Mouse (Mus musculus): Measurements from ENCODE around the gene Lcn12. TPM values are rescaled to one million over a fixed set of nuclear protein-coding genes. Genes with fewer than 3 reads are reported as not detected.

The Lcn12 gene
- polyA plus RNA-seq, 1 experiment from 2014 or later: not detected

GRCm38 (mm10) chr2:25468962-25469915, 24.5 kb downstream of the Lcn12 start:
- WGBS: 73% methylated on average over 10 of the region's 10 CpGs
- H3K27me3 ChIP-seq: no peaks in the 10 kb centered on the region

DNA sequence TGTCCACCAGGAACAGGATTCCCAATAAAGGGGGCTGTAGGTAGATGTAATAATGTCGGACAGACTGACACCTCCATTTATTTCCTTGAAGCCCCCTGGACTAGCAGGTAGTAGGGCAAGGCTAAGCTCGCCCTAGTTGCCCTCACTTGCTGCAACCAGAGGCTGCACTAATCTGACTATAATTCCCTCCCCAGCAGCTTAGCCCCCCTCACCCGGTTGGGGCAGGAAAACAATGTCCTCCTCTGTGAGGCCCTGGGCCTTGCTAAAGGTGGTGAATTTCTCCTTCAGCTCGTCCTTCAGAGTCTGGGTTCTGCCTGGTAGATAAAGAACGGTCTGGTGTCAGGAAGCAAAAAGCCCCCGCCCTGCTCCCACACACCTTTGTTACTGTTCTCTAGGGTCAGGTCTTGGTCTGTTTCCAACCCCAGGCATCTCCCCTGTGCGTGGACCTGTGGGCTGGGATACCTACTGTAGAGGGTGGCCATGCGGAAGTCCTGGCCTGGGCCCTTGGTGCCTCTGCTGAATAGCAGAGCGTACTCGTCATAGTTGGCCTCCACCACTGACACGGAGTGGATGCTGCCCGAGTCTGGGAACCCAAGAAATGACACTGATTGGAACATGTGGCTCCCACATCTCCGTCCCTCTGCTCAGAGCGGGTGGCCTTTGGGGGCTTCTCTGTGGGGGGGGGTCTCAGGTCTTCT, 26.0 kb downstream of the Lcn12 start:
- H3K27ac ChIP-seq: no peak overlapping the region
- H3K4me2 ChIP-seq (replicated peaks): no peak overlapping the region
- H3K4me3 ChIP-seq: no peak overlapping the region
- H3K9ac ChIP-seq: no peak overlapping the region
- H3K27me3 ChIP-seq: no peaks in the 10 kb centered on the region
- H3K36me3 ChIP-seq: no peaks in the 10 kb centered on the region
- 0 out of 2 replicates have a peak, but pooled peaks cover 6% of the 10 kb centered on the region for H3K4me1 ChIP-seq
- no peak for ATAC-seq (ENCODE audit: insufficient number of reproducible peaks, insufficient read depth, low FRiP score, low TSS enrichment)
- H3K9me3 ChIP-seq: no peaks in the 10 kb centered on the region
- WGBS: 76% methylated on average over 14 of the region's 14 CpGs

More at GRCm38 (mm10) chr2:25468962-25469915, 24.5 kb downstream of the Lcn12 start:
- Histone ChIP-seq H3K4me2 (replicated peaks) (no peak overlapping the region), H3K4me3 (no peak overlapping the region), H3K9ac (no peak overlapping the region), H3K36me3 (no peaks in the 10 kb centered on the region), H3K4me1 (0 out of 2 replicates have a peak, but pooled peaks cover 6% of the 10 kb centered on the region), H3K9me3 (no peaks in the 10 kb centered on the region), H3K27ac (no peak overlapping the region)
- ATAC-seq (ENCODE audit: insufficient number of reproducible peaks, insufficient read depth, low FRiP score, low TSS enrichment): peak; percentile 25; the same call in 1 of the 2 replicates

- ATAC-seq (ENCODE audit: insufficient number of reproducible peaks, insufficient read depth, low FRiP score, low TSS enrichment): no peak; the same call in 1 of the 2 replicates
- no peak overlapping the region for H3K27ac ChIP-seq
- no peak overlapping the region for H3K9ac ChIP-seq
- no peak overlapping the region for H3K4me3 ChIP-seq
- WGBS: 35% methylated on average over 10 of the region's 10 CpGs
- H3K36me3 ChIP-seq: no peaks in the 10 kb centered on the region
- H3K4me1 ChIP-seq: peaks cover 12% of the 10 kb centered on the region
- no peaks in the 10 kb centered on the region for H3K9me3 ChIP-seq
- no peak overlapping the region for H3K4me2 ChIP-seq (replicated peaks)
- no peaks in the 10 kb centered on the region for H3K27me3 ChIP-seq
Measured at GRCm38 (mm10) chr2:25465816-25466635, 27.7 kb downstream of the Lcn12 start.

DNA sequence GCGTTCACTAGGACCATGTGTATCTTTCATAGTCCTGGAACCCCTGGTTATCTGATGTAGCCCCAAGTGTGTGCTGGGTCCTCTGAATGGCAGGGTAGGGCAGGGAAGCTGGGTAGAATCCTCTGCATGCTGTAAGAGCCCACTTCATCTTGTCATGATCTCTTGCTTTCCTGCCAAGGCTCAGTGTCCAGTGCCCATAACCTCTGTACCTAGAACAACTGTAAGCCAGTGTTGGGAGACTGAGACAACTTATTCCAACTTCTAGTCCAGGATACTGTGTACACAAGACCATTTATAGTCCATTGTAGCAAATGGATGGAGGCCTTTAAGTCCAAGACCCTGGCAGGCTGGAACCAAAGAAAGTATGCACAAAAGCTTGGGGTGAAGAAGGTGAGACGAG, 28.5 kb downstream of the Lcn12 start:
- Histone ChIP-seq H3K9me3 (no peaks in the 10 kb centered on the region), H3K4me1 (peaks cover 12% of the 10 kb centered on the region), H3K27me3 (no peaks in the 10 kb centered on the region), H3K4me2 (replicated peaks) (no peak overlapping the region), H3K9ac (no peak overlapping the region), H3K36me3 (no peaks in the 10 kb centered on the region), H3K4me3 (no peak overlapping the region), H3K27ac (no peak overlapping the region)
- no peak for ATAC-seq (ENCODE audit: insufficient number of reproducible peaks, insufficient read depth, low FRiP score, low TSS enrichment)
- WGBS: 81% methylated on average over 2 of the region's 2 CpGs

DNA sequence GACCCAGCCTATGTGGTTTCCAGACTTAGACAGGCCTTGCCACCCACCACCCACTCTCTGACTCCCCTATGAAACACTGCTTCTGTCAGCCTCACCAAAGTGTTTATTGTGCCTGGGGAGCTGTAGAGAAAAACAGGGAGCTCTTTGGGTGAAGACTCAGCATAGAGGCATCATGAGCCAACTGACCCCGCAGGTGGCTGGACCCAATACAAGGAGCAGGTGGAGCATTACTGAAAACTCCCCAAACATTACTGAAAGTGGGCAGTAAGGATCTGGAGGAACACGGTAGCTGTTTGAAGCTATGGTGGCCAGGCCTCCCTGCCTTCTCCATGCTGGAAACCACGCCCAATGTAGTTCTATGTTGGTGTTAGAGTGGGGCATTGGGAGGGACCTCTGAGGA, 30.1 kb downstream of the Lcn12 start:
- Histone ChIP-seq H3K9ac (no peak overlapping the region), H3K4me1 (peaks cover 22% of the 10 kb centered on the region), H3K27ac (no peak overlapping the region), H3K4me3 (no peak overlapping the region), H3K4me2 (replicated peaks) (no peak overlapping the region), H3K9me3 (no peaks in the 10 kb centered on the region), H3K27me3 (no peaks in the 10 kb centered on the region), H3K36me3 (peaks cover 7% of the 10 kb centered on the region; the same call in 1 of the 2 replicates)
- ATAC-seq (ENCODE audit: insufficient number of reproducible peaks, insufficient read depth, low FRiP score, low TSS enrichment): no peak
- WGBS: 91% methylated on average over 3 of the region's 3 CpGs

DNA sequence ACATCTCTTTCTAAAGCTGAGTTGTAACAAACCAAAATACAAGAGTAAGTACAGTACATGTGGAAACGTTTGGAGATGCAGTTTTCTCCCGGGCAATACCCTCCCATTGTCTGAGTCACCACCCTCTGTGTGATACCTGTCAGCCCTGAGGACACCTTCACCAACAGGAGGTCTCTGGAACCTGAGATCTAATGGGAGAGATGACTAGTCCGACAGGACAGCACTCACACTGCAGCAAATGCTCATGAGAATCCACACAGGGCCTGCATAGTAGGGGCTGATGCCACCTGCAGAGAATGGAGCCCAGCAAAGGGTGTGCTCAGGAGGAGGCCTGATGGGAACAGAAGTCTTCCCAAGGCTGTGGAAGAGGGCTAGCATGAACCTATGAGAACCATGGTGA, 32.3 kb downstream of the Lcn12 start:
- Histone ChIP-seq H3K36me3 (peaks cover 14% of the 10 kb centered on the region; the same call in 1 of the 2 replicates), H3K9ac (peak overlapping the region; percentile 71; the same call in 1 of the 2 replicates), H3K27me3 (no peaks in the 10 kb centered on the region), H3K4me2 (replicated peaks) (peak overlapping the region; percentile 88), H3K27ac (peak overlapping the region; percentile 86; the same call in 1 of the 2 replicates), H3K4me1 (peaks cover 16% of the 10 kb centered on the region), H3K4me3 (peak overlapping the region; percentile 69), H3K9me3 (no peaks in the 10 kb centered on the region)
- 25% methylated on average over 3 of the region's 3 CpGs for WGBS
- ATAC-seq (ENCODE audit: insufficient number of reproducible peaks, insufficient read depth, low FRiP score, low TSS enrichment): 0 out of 2 replicates have a peak, but pooled peaks have one; percentile 4

DNA sequence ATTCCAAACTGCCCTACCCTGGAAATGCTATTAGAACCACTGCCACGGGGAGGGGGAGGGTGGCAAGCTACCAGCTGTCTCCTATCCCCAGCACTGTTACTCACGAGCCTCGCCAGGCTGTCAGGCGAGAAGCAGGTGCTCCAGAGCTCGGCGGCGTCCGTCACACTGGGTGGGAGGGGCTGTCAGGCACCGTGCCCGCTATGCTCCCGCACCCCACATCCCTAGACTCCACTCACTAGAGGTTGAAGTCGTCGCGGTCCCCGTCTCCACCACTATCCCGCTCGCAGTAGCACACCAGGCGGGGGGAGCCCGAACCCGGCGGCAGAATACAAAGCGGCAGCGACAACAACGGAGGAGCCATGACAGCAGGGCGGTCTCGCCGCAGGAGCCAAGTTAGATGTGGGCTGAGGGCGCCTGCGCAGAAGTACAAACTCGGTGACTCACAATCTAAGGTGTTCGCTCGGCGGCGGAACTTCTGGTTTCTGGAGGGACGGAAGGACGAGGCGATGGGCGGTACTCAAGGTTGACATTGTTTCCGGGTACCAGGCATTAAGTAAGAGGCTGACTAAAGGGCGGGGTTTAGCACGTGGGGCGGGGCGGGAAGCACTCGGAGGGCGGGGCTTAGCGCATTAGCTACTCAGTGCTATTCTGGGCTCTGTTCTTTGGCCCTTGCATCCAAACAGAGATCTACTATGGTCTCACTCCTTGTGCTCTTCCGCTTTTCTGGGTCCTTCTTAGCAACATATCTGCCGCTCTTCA, 33.0 kb downstream of the Lcn12 start, which contains the start of gene Paxx:
Gene Paxx, minus strand, starts transcription at position 544 of the 759 bp plus-strand sequence.
- H3K9me3 ChIP-seq: no peaks in the 10 kb centered on the region
- peaks cover 14% of the 10 kb centered on the region; the same call in 1 of the 2 replicates for H3K36me3 ChIP-seq
- H3K9ac ChIP-seq: peak within 1 kb of the TSS; percentile 71
- H3K4me3 ChIP-seq: peak within 1 kb of the TSS; percentile 69
- peaks cover 16% of the 10 kb centered on the region for H3K4me1 ChIP-seq
- H3K27me3 ChIP-seq: no peaks in the 10 kb centered on the region
- under 1% methylated on average over 48 of the region's 48 CpGs for WGBS
- peak; percentile 84 for ATAC-seq (ENCODE audit: insufficient number of reproducible peaks, insufficient read depth, low FRiP score, low TSS enrichment)
- peak within 1 kb of the TSS; percentile 86 for H3K27ac ChIP-seq
- H3K4me2 ChIP-seq (replicated peaks): peak within 1 kb of the TSS; percentile 88

GRCm38 (mm10) chr2:25460135-25460534, 33.6 kb downstream of the Lcn12 start:
- peak overlapping the region; percentile 88 for H3K4me2 ChIP-seq (replicated peaks)
- no peaks in the 10 kb centered on the region for H3K27me3 ChIP-seq
- peaks cover 14% of the 10 kb centered on the region; the same call in 1 of the 2 replicates for H3K36me3 ChIP-seq
- no peaks in the 10 kb centered on the region for H3K9me3 ChIP-seq
- H3K27ac ChIP-seq: no peak overlapping the region; the same call in 1 of the 2 replicates
- H3K4me3 ChIP-seq: peak overlapping the region; percentile 69
- H3K4me1 ChIP-seq: peaks cover 16% of the 10 kb centered on the region
- 34% methylated on average over 5 of the region's 5 CpGs for WGBS
- no peak for ATAC-seq (ENCODE audit: insufficient number of reproducible peaks, insufficient read depth, low FRiP score, low TSS enrichment)
- peak overlapping the region; percentile 71 for H3K9ac ChIP-seq

- Histone ChIP-seq H3K9ac (no peak overlapping the region), H3K27ac (no peak overlapping the region), H3K4me2 (replicated peaks) (no peak overlapping the region), H3K4me3 (no peak overlapping the region), H3K4me1 (peaks cover 16% of the 10 kb centered on the region), H3K27me3 (no peaks in the 10 kb centered on the region), H3K9me3 (no peaks in the 10 kb centered on the region), H3K36me3 (peaks cover 14% of the 10 kb centered on the region; the same call in 1 of the 2 replicates)
- ATAC-seq (ENCODE audit: insufficient number of reproducible peaks, insufficient read depth, low FRiP score, low TSS enrichment): no peak
- WGBS: 85% methylated on average over 5 of the region's 5 CpGs
Measured at GRCm38 (mm10) chr2:25458911-25459310, 34.8 kb downstream of the Lcn12 start.

DNA sequence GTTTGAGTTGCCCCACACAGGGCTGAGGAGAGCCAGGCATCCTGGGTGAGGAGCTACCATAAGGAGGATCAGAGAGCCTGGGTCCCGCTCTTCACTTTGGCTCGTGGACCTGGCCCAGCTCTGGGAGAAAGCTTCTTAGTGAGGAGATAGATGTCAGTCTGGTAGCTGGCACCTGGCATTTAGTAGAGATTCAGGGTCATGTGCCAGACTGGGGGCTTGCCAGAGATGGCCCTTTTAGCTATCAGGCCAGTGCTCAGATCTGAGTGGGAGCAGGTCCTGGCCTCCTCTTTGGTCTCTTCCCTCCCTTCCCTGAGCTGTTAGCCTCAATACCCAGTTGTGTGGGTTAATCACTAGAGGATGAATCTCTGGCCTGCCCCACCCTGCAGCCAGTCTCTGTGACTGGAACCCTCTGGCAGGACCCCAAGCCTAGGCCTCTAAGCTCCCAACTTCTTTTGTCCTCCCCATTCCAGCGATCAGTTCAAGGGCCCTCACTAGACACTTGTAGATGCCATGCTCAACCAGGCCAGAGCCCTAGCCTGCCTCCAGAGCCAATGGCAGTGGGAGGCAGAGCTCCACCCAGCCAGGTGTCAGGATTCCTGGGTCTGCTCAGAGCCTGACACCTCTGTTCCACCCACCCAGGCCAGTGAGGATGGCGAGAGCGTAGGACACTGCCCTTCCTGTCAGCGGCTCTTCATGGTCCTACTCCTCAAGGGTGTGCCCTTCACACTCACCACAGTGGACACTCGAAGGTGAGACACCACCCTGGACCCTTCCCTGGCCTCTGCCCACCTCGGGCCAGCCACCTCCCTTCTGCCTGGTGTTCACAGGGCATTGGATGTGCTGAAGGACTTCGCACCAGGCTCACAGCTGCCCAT, 36.5 kb downstream of the Lcn12 start:
- no peaks in the 10 kb centered on the region for H3K9me3 ChIP-seq
- H3K36me3 ChIP-seq: peaks cover 14% of the 10 kb centered on the region; the same call in 1 of the 2 replicates
- H3K27ac ChIP-seq: no peak overlapping the region
- H3K27me3 ChIP-seq: no peaks in the 10 kb centered on the region
- H3K4me2 ChIP-seq (replicated peaks): no peak overlapping the region
- 88% methylated on average over 9 of the region's 9 CpGs for WGBS
- H3K4me1 ChIP-seq: peaks cover 16% of the 10 kb centered on the region
- ATAC-seq (ENCODE audit: insufficient number of reproducible peaks, insufficient read depth, low FRiP score, low TSS enrichment): no peak
- no peak overlapping the region for H3K4me3 ChIP-seq
- H3K9ac ChIP-seq: no peak overlapping the region

Measured in embryonic facial prominence, embryonic 12.5 days (tissue).